Mouse (Mus musculus) midbrain, embryonic 15.5 days (tissue): ENCODE measurements around the gene Cdk15. TPM values are rescaled to one million over a fixed set of nuclear protein-coding genes. Genes with fewer than 3 reads are reported as not detected.

Experiments
- ATAC-seq: fragments of 200-750 bp; cut with Nextera tagmentation; replicated peaks from 2 replicates; pipeline ENCODE4 v1.8.0; 2017; ENCODE audit warnings: moderate TSS enrichment
- H3K27ac ChIP-seq: fragments of 300-500 bp; sonication (generic); 2 replicates; pipeline ENCODE4 v1.5.1; 2015; ENCODE audit warnings: mild to moderate bottlenecking, inconsistent platforms
- H3K27me3 ChIP-seq: fragments of 300-500 bp; sonication (generic); replicated peaks from 2 replicates; pipeline ENCODE4 v1.6.1; 2015; ENCODE audit warnings: inconsistent platforms
- H3K36me3 ChIP-seq: fragments of 300-500 bp; sonication (generic); replicated peaks from 2 replicates; pipeline ENCODE4 v1.6.1; 2015; ENCODE audit warnings: inconsistent platforms
- H3K4me1 ChIP-seq: fragments of 300-500 bp; sonication (generic); 2 replicates; pipeline ENCODE4 v1.6.1; 2015; ENCODE audit warnings: inconsistent platforms
- H3K4me2 ChIP-seq: fragments of 300-500 bp; sonication (generic); 2 replicates; pipeline ENCODE4 v1.6.1; 2015; ENCODE audit warnings: inconsistent platforms, mild to moderate bottlenecking, moderate library complexity
- H3K4me3 ChIP-seq: fragments of 300-500 bp; sonication (generic); 2 replicates; pipeline ENCODE4 v1.5.1; 2015; ENCODE audit warnings: mild to moderate bottlenecking, inconsistent platforms
- H3K9ac ChIP-seq: fragments of 300-500 bp; sonication (generic); 2 replicates; pipeline ENCODE4 v1.6.1; 2015; ENCODE audit warnings: mild to moderate bottlenecking, inconsistent platforms
- H3K9me3 ChIP-seq: fragments of 300-500 bp; sonication (generic); 2 replicates; pipeline ENCODE4 v1.6.1; 2016; ENCODE audit warnings: inconsistent platforms
- WGBS: fragments of 180-500 bp; shearing (Covaris S2); methylation state at CpG from one replicate; pipeline ENCODE4 v1.1.7; 2015; ENCODE audit warnings: mixed read lengths; 5-methylcytosine and 5-hydroxymethylcytosine counted together
- polyA plus RNA-seq: library from polyadenylated mRNA; unstranded; fragments of >200 nt; fragmentation: Nextera tagmentation; extraction: Ambion mirVana; gene quantifications from 2 replicates; pipeline ENCODE4 v1.2.1, GENCODE M21; 2015

The Cdk15 gene
- polyA plus RNA-seq, 1 experiment from 2014 or later = 1.8 TPM

DNA sequence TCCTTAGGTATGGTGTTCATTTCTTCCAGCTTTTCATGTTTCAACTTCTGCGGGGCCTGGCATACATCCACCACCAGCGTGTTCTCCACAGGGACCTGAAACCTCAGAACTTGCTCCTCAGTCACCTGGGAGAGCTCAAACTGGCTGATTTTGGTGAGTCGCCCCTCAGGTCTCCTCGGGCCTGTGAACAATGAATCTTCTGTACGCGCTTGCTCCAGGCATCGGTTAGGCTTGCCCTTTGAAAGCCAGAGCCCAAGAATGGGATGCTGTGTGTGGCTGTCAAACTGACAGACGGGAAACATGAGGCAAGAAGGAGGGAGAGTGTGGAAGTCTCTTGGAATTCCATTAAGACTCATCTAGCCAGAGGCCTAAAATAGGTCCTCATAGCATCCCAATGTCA is 31.0 kb downstream of the Cdk15 start:
- no peak overlapping the region for H3K4me2 ChIP-seq
- H3K9ac ChIP-seq = no peak overlapping the region
- 65% methylated on average over 8 of the region's 8 CpGs for WGBS
- no peaks in the 10 kb centered on the region for H3K27me3 ChIP-seq
- no peak overlapping the region for H3K27ac ChIP-seq
- no peak for ATAC-seq
- no peaks in the 10 kb centered on the region for H3K36me3 ChIP-seq
- H3K4me3 ChIP-seq = no peak overlapping the region
- no peaks in the 10 kb centered on the region for H3K4me1 ChIP-seq
- H3K9me3 ChIP-seq = no peaks in the 10 kb centered on the region

DNA sequence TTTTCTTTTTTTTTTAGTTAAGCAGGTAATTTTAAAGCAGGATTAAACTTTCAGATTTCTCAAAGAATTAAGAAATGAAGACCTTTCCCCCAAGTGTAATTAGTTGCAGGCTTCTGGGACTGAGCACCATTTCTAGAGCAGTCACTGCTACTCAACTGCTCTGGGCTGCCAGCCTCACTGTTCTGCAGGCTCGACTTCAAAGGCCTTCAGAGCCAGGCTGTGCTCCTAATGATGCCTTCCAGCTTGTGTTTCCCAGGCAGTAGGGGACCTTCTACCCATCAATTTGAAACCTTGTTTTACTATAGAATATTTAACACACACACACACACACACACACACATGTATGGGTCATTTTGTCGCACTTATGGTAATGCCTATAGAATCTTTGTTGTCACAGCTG is 34.9 kb downstream of the Cdk15 start:
- Histone ChIP-seq H3K4me1 (no peaks in the 10 kb centered on the region), H3K9me3 (no peaks in the 10 kb centered on the region), H3K4me2 (no peak overlapping the region), H3K27ac (0 out of 2 replicates have a peak overlapping the region, but pooled peaks have one; percentile 15), H3K9ac (no peak overlapping the region), H3K4me3 (no peak overlapping the region), H3K27me3 (no peaks in the 10 kb centered on the region), H3K36me3 (no peaks in the 10 kb centered on the region)
- no peak for ATAC-seq
- WGBS = 38% methylated on average over 2 of the region's 2 CpGs

DNA sequence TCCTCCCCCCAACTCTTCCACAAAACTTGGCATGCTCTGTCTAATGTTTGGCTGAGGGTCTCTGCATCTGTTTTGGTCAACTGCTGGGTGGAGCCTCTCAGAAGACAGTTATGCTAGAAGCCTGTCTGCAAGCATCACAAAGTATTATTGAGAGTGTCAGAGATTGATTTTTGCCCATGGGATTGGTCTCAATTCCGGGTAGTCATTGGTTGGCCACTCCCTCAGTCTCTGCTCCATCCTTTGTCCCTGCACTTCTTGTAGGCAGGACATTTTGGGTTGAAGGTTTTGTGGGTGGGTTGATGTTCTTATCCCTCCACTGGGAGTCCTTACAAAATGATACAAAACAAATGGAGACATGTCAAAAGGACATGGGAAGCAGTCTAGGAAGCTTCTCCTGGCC is 39.1 kb downstream of the Cdk15 start:
- Histone ChIP-seq H3K4me1 (0 out of 2 replicates have a peak, but pooled peaks cover 3% of the 10 kb centered on the region), H3K9me3 (no peaks in the 10 kb centered on the region), H3K27me3 (no peaks in the 10 kb centered on the region), H3K9ac (no peak overlapping the region), H3K4me2 (no peak overlapping the region), H3K4me3 (no peak overlapping the region), H3K27ac (no peak overlapping the region), H3K36me3 (no peaks in the 10 kb centered on the region)
- no peak for ATAC-seq
- 70% methylated on average over 1 of the region's 1 CpGs for WGBS

DNA sequence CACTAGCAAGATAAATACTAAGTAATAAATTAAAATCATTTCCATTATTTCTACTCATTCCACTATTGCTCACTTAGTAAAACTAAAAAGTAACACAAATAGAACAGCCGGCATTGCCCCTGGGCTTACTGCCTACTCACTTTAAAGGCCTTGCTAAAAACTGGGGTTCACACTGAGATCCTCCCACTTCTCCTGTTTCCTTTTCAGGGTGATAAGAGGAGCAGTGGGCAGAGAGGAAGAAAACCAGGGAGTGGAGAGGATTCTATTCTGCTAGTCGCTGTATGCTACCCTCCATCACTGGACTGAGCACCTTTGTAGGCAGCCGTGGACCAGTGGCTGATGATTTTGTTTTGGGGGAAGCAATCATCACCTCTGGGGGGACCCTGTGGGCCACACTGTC is 40.5 kb downstream of the Cdk15 start:
- no peaks in the 10 kb centered on the region for H3K9me3 ChIP-seq
- 0 out of 2 replicates have a peak, but pooled peaks cover 3% of the 10 kb centered on the region for H3K4me1 ChIP-seq
- 88% methylated on average over 3 of the region's 3 CpGs for WGBS
- H3K27me3 ChIP-seq = no peaks in the 10 kb centered on the region
- H3K4me3 ChIP-seq = no peak overlapping the region
- no peak overlapping the region for H3K4me2 ChIP-seq
- no peak overlapping the region for H3K9ac ChIP-seq
- ATAC-seq = no peak
- H3K27ac ChIP-seq = no peak overlapping the region
- H3K36me3 ChIP-seq = no peaks in the 10 kb centered on the region

DNA sequence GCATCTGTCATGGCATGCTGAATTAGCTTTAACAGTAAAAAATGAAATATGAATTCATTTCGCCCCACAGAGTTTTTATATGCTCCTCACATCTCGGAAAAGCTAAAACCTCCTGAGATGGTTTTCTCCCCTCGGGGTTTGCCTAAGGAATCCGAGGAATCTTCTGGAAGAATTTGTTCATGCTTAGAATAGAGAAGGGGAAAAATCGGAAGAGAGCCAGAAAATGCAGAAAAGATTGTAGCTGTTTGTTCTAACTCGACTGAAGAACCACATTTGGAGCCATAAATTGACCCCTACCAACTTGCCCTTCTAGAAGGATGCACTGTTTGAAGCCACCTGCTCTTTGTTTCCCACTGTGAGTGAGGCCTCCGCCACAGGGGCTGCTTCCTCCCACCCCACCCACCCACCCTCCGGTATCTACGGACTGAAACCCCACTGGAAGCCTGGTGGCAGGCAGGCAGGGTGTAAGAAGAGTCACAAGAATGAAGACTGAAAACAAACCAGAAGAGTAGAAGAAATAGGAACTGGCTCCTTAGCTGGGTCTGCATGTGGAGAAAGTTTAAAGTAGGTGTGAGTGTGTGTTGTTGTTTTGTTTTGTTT is 41.9 kb downstream of the Cdk15 start:
- WGBS = 56% methylated on average over 9 of the region's 9 CpGs

DNA sequence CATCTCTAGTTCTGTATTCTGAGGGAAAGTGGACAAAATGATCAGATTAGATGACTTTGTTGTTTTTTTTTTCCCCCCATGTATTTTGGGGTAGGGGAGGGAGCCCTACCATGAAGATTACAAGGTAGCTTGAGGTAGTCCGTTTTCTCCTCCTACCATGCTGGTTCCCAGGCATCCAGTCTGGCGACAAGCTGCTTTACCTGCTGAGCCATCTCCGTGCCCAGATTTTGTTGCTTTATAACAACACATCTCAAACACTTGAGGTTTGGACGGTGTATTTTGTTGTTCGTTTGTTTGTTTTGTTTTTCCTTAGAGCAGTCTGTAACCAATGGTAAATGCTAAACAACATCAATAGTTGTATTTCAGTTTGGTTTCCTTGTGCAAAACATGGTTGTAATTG is 50.6 kb downstream of the Cdk15 start:
- H3K4me1 ChIP-seq = peaks cover 11% of the 10 kb centered on the region
- no peaks in the 10 kb centered on the region for H3K9me3 ChIP-seq
- H3K4me2 ChIP-seq = no peak overlapping the region
- no peak for ATAC-seq
- H3K36me3 ChIP-seq = no peaks in the 10 kb centered on the region
- no peaks in the 10 kb centered on the region for H3K27me3 ChIP-seq
- WGBS = 83% methylated on average over 5 of the region's 5 CpGs
- H3K4me3 ChIP-seq = no peak overlapping the region
- no peak overlapping the region for H3K9ac ChIP-seq
- no peak overlapping the region for H3K27ac ChIP-seq

More for the DNA sequence above, 41.9 kb downstream of the Cdk15 start:
- Histone ChIP-seq H3K4me2 (no peak overlapping the region), H3K36me3 (no peaks in the 10 kb centered on the region), H3K9me3 (no peaks in the 10 kb centered on the region), H3K4me3 (no peak overlapping the region), H3K27me3 (no peaks in the 10 kb centered on the region), H3K4me1 (0 out of 2 replicates have a peak, but pooled peaks cover 3% of the 10 kb centered on the region), H3K27ac (no peak overlapping the region), H3K9ac (no peak overlapping the region)
- no peak for ATAC-seq

DNA sequence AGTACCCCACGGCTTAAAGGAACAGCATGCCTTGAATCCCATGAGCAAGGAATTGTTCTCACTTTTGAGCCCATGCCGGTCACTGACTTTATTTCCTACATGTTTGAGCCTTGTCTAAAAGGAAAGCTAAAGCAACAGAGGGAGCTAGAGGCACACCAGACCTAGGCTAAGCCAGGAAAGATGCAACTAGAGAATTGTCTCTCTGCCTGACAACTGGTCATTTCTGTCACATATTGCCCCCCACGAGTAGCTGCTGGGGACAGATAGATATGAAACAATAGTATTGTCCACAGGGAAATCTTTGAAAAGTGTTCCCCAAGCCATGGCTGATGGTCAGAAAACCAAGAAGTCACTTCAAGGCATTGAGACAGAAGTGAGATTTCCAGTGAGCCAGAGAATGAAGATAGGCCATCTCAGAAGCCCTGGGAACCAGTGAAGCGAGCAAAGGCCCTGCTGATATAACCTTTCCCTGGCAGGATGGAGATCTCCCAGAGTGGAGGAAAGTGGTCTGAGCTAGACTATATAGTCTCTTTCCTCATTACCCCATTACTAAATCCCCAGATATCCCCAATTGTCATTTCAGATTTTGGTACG is 54.7 kb downstream of the Cdk15 start:
- H3K4me2 ChIP-seq = no peak overlapping the region
- no peaks in the 10 kb centered on the region for H3K36me3 ChIP-seq
- H3K9me3 ChIP-seq = no peaks in the 10 kb centered on the region
- H3K4me1 ChIP-seq = peaks cover 42% of the 10 kb centered on the region
- 48% methylated on average over 5 of the region's 5 CpGs for WGBS
- no peak overlapping the region for H3K4me3 ChIP-seq
- ATAC-seq = no peak
- H3K9ac ChIP-seq = no peak overlapping the region
- no peaks in the 10 kb centered on the region for H3K27me3 ChIP-seq
- H3K27ac ChIP-seq = 0 out of 2 replicates have a peak overlapping the region, but pooled peaks have one; percentile 67

DNA sequence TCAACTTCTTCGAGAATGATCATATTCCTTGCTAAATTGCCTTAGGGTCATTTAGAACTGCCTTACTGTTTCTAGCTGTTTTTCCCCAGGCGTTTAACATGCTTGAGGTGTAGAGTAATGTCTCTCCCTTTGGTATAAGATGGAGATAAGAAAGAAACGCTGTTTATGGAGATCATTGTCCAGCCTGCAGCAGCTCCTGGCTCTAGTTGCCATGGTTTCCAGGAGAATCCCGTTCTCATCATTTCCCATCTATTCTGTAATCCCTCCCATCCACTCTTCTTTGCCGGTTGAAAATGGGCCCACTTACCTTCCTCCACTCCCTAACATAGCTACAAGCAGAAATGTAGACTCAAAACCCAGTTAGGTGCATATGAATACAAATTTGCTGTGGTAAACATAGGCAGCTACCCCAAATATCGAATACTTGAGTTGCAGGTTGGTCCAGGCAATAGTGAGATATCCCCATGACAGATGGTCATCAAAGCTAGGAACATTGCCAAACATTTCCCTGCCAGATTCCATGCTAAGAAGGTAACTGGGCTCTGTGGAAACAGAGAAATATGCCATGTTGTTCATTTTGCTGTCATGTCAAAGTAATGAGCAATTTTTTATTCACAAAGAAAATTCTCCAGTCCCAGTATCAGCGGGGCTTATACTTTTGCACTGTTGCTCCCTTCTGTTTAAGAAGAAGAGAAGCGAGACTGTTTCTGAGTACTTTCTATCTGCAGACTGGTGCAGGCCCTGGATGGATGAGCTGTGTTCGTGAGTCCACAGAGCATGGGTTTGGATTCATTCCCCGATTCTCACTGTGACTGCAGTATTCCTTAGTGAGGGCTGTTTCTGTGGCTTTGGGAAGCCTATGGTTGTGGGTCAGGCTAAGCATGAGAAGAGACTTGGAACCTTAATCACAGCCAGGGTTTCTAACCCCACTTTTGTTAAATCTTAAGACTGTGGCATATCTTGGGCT is 55.8 kb downstream of the Cdk15 start:
- 49% methylated on average over 10 of the region's 10 CpGs for WGBS
- peak; percentile 55 for ATAC-seq
- H3K9ac ChIP-seq = no peak overlapping the region
- H3K4me1 ChIP-seq = peaks cover 45% of the 10 kb centered on the region
- H3K4me2 ChIP-seq = no peak overlapping the region
- no peaks in the 10 kb centered on the region for H3K36me3 ChIP-seq
- H3K9me3 ChIP-seq = no peaks in the 10 kb centered on the region
- no peaks in the 10 kb centered on the region for H3K27me3 ChIP-seq
- peak overlapping the region; percentile 67 for H3K27ac ChIP-seq
- H3K4me3 ChIP-seq = no peak overlapping the region

DNA sequence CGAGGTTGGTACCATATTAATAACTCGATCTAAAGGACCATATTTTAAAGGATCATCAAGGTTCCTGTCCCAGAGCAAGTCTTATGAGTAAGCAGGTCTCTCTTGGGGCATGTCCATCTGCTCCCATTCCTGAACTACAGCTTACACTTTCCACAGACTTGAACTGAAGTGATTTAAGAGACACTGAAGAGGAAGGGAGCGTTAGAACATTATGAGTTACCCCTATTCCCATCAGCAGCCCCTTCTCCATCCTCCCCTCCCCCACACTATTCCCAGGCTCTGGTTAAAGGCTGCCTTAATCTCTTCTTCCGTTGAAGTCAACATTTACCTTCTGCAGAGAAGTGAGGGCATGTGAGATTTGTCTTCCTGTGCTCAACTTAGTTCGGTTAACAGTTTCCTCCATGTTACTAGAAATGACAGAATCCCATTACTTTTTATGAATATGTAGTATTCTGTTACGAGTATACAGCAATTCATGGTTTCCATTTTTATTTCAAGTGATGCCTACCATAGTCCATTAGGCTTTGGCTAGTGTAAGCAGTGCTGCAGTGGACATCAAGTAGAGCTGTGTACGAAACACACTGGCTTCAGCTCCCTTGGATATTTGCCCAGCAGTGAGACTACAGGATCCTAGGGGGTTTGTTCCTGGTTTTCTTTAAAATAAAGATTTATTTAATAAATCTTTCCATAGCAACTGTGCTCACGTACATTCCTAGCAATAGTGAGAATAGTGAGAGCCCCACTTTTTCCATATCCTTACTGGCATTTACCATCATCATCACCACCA is 56.6 kb downstream of the Cdk15 start:
- Histone ChIP-seq H3K27ac (no peak overlapping the region), H3K4me2 (no peak overlapping the region), H3K4me3 (no peak overlapping the region), H3K9me3 (no peaks in the 10 kb centered on the region), H3K27me3 (0 out of 2 replicates have a peak, but pooled peaks cover 3% of the 10 kb centered on the region), H3K9ac (no peak overlapping the region), H3K36me3 (no peaks in the 10 kb centered on the region), H3K4me1 (peaks cover 45% of the 10 kb centered on the region)
- ATAC-seq = no peak
- WGBS = 85% methylated on average over 8 of the region's 8 CpGs

DNA sequence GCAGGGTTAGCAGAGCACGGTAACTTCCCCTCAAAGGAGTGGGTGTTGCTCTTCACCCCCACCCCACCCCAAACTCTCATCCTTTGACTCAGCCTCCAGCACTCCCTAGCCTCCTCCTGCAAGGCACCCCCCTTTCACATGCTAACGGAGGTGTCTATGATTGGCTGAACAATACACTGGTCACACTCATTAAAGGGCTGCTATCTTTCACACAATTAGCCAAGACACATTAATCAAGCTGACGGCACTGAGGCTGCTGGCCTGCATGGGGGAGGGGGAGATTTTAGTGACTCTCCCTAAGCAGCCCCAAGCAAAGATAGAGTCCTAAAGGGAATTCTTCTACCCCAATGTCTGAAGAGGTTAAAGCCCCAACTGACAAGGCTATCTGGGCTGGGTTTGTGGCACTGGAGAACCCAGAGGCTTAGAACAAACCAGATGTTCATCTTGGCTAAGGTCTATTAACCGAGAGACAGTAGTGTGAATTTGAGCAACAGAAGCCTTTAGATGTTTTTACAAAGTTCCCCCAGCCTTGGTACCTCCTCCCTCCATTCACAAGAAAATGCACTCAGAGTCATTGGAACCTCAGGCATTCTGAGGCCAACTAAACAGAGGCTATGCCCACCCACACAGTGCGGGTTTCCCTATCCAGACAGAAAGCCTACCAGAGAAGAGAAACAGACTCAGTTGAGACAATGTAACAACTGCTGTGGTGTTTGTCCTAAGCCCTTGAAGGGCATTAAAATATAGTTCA is 58.5 kb downstream of the Cdk15 start:
- Histone ChIP-seq H3K4me2 (no peak overlapping the region), H3K27me3 (0 out of 2 replicates have a peak, but pooled peaks cover 7% of the 10 kb centered on the region), H3K4me1 (peaks cover 45% of the 10 kb centered on the region), H3K27ac (peak overlapping the region; percentile 22; the same call in 1 of the 2 replicates), H3K4me3 (no peak overlapping the region), H3K36me3 (no peaks in the 10 kb centered on the region), H3K9me3 (no peaks in the 10 kb centered on the region), H3K9ac (no peak overlapping the region)
- 8% methylated on average over 5 of the region's 5 CpGs for WGBS
- peak; percentile 61 for ATAC-seq

DNA sequence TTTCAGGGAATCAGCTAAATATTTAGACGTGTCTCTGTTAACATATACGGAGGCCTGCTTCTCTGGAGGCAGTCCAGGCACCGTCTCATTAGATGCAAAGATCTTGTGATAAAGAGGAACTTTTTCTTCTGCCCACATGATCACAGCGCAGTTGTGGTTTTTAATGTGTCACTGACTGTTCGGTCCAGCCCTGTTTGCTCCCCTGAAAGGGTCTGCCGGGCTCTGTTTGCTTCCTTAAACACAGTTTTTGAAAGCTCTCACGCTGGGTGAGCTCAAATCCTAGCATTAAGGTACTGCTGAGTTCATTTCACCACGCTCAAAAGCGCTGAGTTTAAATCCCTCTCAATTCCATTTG is 59.3 kb downstream of the Cdk15 start:
- H3K36me3 ChIP-seq = no peaks in the 10 kb centered on the region
- ATAC-seq = peak; percentile 13; the same call in 1 of the 2 replicates
- H3K4me1 ChIP-seq = peaks cover 45% of the 10 kb centered on the region
- no peaks in the 10 kb centered on the region for H3K9me3 ChIP-seq
- 0 out of 2 replicates have a peak, but pooled peaks cover 7% of the 10 kb centered on the region for H3K27me3 ChIP-seq
- 2% methylated on average over 9 of the region's 9 CpGs for WGBS
- no peak overlapping the region for H3K9ac ChIP-seq
- H3K27ac ChIP-seq = peak overlapping the region; percentile 48
- no peak overlapping the region for H3K4me3 ChIP-seq
- H3K4me2 ChIP-seq = peak overlapping the region; percentile 28; the same call in 1 of the 2 replicates
